Mouse (Mus musculus) embryo, embryonic 11.5 days (tissue): Measurements from ENCODE around the gene Col6a2.

ENCODE experiments used
- DNase-seq: peaks from one replicate; pipeline ENCODE4 v3.0.0-alpha.2; 2012; ENCODE audit warnings: low read depth, low spot score

The Col6a2 gene

GRCm38 (mm10) chr10:76636601-76637000, 13.2 kb upstream of the Col6a2 start:
- DNase-seq: no peak

- DNase-seq: no peak
Observed at GRCm38 (mm10) chr10:76636026-76636425, 12.6 kb upstream of the Col6a2 start.

- DNase-seq: no peak
Observed at GRCm38 (mm10) chr10:76634584-76634983, 11.2 kb upstream of the Col6a2 start.

GRCm38 (mm10) chr10:76634094-76634571, 10.7 kb upstream of the Col6a2 start:
- no peak for DNase-seq

- DNase-seq: no peak
Observed at GRCm38 (mm10) chr10:76632630-76633029, 9.2 kb upstream of the Col6a2 start.

- no peak for DNase-seq
Observed at GRCm38 (mm10) chr10:76630657-76631056, 7.2 kb upstream of the Col6a2 start.

GRCm38 (mm10) chr10:76627714-76628113, 4.3 kb upstream of the Col6a2 start:
- DNase-seq: no peak

- no peak for DNase-seq
Observed at GRCm38 (mm10) chr10:76624903-76625302, 1.5 kb upstream of the Col6a2 start.

- no peak for DNase-seq
Observed at GRCm38 (mm10) chr10:76623734-76624133, 304 bp upstream of the Col6a2 start.

GRCm38 (mm10) chr10:76622411-76622810, 1.0 kb downstream of the Col6a2 start:
- DNase-seq: no peak

GRCm38 (mm10) chr10:76612473-76612872, 11.0 kb downstream of the Col6a2 start:
- no peak for DNase-seq

GRCm38 (mm10) chr10:76602690-76603089, 20.7 kb downstream of the Col6a2 start:
- DNase-seq: no peak

GRCm38 (mm10) chr10:76596338-76596737, 27.1 kb downstream of the Col6a2 start:
- no peak for DNase-seq

GRCm38 (mm10) chr10:76590197-76590596, 33.2 kb downstream of the Col6a2 start:
- no peak for DNase-seq

GRCm38 (mm10) chr10:76586190-76586589, 37.2 kb downstream of the Col6a2 start:
- no peak for DNase-seq

GRCm38 (mm10) chr10:76584138-76584537, 39.3 kb downstream of the Col6a2 start:
- no peak for DNase-seq

- no peak for DNase-seq
Observed at GRCm38 (mm10) chr10:76576920-76577319, 46.5 kb downstream of the Col6a2 start.

- no peak for DNase-seq
Observed at GRCm38 (mm10) chr10:76575374-76575773, 48.1 kb downstream of the Col6a2 start, which contains the start of gene Ftcd. TSS of gene Ftcd (plus strand) at chr10:76575648.

- no peak for DNase-seq
Observed at GRCm38 (mm10) chr10:76572151-76572550, 51.3 kb downstream of the Col6a2 start.

- no peak for DNase-seq
Observed at GRCm38 (mm10) chr10:76571070-76571469, 52.4 kb downstream of the Col6a2 start.

GRCm38 (mm10) chr10:76569996-76570685, 53.3 kb downstream of the Col6a2 start:
- DNase-seq: no peak

- DNase-seq: no peak
Observed at GRCm38 (mm10) chr10:76561972-76562371, 61.5 kb downstream of the Col6a2 start, which contains the start of gene Spatc1l. TSS of gene Spatc1l (plus strand) at chr10:76562272.

GRCm38 (mm10) chr10:76554061-76554460, 69.4 kb downstream of the Col6a2 start:
- DNase-seq: no peak

- DNase-seq: no peak
Observed at GRCm38 (mm10) chr10:76551556-76551955, 71.9 kb downstream of the Col6a2 start.
